Mouse (Mus musculus) heart, adult 2 months (tissue): Measurements from ENCODE around the gene Cyp4x1.

Experiments used
- CTCF ChIP-seq: fragments of 200-600 bp; IDR thresholded peaks from 2 replicates; pipeline ENCODE4 v1.8.1; 2022; ENCODE audit warnings: antibody characterized with exemption, mild to moderate bottlenecking, moderate library complexity
- POLR2A ChIP-seq: fragments of 200-500 bp; IDR thresholded peaks from 2 replicates; pipeline ENCODE4 v1.6.1; 2011; ENCODE audit warnings: mild to moderate bottlenecking, low read depth, low read length, control low read depth; ENCODE audit not compliant: insufficient read depth

- TF ChIP-seq CTCF (no peak), POLR2A (peak; percentile 66)
These were observed 77.0 kb downstream of the Cyp4x1 start for GRCm38 (mm10) chr4:115056921-115057673.
